Mouse (Mus musculus) kidney, embryonic 14.5 days (tissue): ENCODE data around the gene Kalrn. TPM values are rescaled to one million over a fixed set of nuclear protein-coding genes. Genes with fewer than 3 reads are reported as not detected.

Experiments used
- ATAC-seq: fragments of 200-750 bp; cut with Nextera tagmentation; 2 replicates; pipeline ENCODE4 v1.8.0; 2017; ENCODE audit warnings: moderate number of reproducible peaks, mild to moderate bottlenecking, moderate TSS enrichment, moderate library complexity; ENCODE audit not compliant: low FRiP score, low TSS enrichment
- H3K27ac ChIP-seq: fragments of 300-500 bp; sonication (generic); 2 replicates; pipeline ENCODE4 v1.5.1; 2014; ENCODE audit warnings: low read depth, mild to moderate bottlenecking, low read length, moderate library complexity, mixed read lengths
- H3K27me3 ChIP-seq: fragments of 300-500 bp; sonication (generic); 2 replicates; pipeline ENCODE4 v1.6.1; 2014; ENCODE audit warnings: mild to moderate bottlenecking, low read length; ENCODE audit not compliant: control insufficient read depth, insufficient read depth
- H3K36me3 ChIP-seq: fragments of 300-500 bp; sonication (generic); 2 replicates; pipeline ENCODE4 v1.6.1; 2014; ENCODE audit warnings: low read length, mixed read lengths; ENCODE audit not compliant: control insufficient read depth, insufficient read depth
- H3K4me1 ChIP-seq: fragments of 300-500 bp; sonication (generic); 2 replicates; pipeline ENCODE4 v1.6.1; 2014; ENCODE audit warnings: low read length, mixed read lengths; ENCODE audit not compliant: control insufficient read depth, insufficient read depth
- H3K4me2 ChIP-seq: fragments of 300-500 bp; sonication (generic); replicated peaks from 2 replicates; pipeline ENCODE4 v1.6.1; 2014; ENCODE audit warnings: low read depth, mild to moderate bottlenecking, low read length
- H3K4me3 ChIP-seq: fragments of 300-500 bp; sonication (generic); 2 replicates; pipeline ENCODE4 v1.5.1; 2014; ENCODE audit warnings: mild to moderate bottlenecking, low read length
- H3K9ac ChIP-seq: fragments of 300-500 bp; sonication (generic); 2 replicates; pipeline ENCODE4 v1.6.1; 2014; ENCODE audit warnings: low read depth, mild to moderate bottlenecking, low read length, moderate library complexity
- H3K9me3 ChIP-seq: fragments of 300-500 bp; sonication (generic); 2 replicates; pipeline ENCODE4 v1.6.1; 2016; ENCODE audit warnings: low read length; ENCODE audit not compliant: control insufficient read depth
- WGBS: fragments of 180-500 bp; shearing (Covaris S2); extraction: QIAGEN DNeasy Blood & Tissue Kit; methylation state at CpG from one replicate; pipeline ENCODE4 v1.1.7; 2014; 5-methylcytosine and 5-hydroxymethylcytosine counted together
- polyA plus RNA-seq: library from polyadenylated mRNA; unstranded; fragments of >200 nt; fragmentation: Nextera tagmentation; extraction: Ambion mirVana; gene quantifications from 2 replicates; pipeline ENCODE4 v1.2.1, GENCODE M21; 2014

Kalrn gene
- polyA plus RNA-seq, 1 experiment from 2014 or later, result 16.0 TPM

DNA sequence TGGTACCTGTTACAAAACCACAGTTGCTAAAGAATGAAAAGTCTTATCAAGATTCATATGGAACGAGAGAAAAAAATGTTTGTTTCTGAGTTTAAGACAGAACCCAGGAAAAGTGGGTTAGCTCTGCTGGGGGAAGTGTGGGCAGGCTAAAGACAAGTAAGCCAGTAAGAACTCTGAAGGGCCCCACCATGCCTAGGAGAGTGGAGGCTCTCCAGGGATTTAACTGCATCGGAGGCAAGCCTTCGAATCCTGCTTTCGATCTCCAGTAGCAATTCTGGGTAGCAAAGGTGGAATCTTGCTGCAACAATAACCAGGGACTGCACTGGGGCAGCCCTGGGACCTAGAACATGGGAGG is 526.3 kb downstream of the Kalrn start:
- Histone ChIP-seq H3K27me3 (no peaks in the 10 kb centered on the region), H3K9ac (no peak overlapping the region), H3K27ac (no peak overlapping the region), H3K4me1 (no peaks in the 10 kb centered on the region), H3K9me3 (no peaks in the 10 kb centered on the region), H3K4me2 (no peak overlapping the region), H3K4me3 (no peak overlapping the region), H3K36me3 (no peaks in the 10 kb centered on the region)
- no peak for ATAC-seq
- 88% methylated on average over 4 of the region's 4 CpGs for WGBS

DNA sequence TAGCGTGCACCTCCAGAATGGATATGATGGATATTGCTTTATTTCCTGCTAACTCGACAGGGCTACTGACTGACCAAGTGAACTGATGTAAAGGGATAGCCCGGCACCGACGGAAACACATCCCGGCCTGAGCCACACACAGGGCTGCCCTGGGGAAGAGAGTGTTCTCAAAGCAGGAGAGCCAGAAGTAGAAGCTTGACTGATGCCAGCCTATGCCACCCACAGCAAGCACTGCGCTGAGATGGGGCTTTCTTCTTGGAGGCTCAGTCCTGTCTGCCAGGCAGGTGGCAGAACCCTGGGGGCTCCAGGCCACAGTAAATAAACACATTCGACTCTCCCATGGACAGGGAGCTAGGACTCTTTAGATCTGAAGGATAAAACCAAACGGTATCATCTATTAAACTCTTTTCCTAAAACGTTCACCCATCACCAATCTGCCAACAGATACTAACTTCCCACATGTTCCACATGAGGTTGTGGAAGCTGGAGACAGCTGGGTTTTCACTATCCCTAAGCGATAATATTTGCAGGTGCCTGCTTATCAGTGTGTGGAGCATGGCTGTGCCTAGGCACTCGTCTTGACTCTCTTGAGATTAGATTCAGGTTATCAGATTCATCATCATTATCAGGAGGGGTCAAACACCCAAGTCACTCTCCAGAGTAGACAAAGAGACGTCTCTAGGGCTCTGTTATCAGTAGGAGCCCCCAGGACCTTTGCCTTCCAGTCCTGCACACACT is 526.9 kb downstream of the Kalrn start:
- H3K27ac ChIP-seq, result no peak overlapping the region
- no peaks in the 10 kb centered on the region for H3K27me3 ChIP-seq
- no peak overlapping the region for H3K4me2 ChIP-seq
- ATAC-seq, result no peak
- no peaks in the 10 kb centered on the region for H3K36me3 ChIP-seq
- H3K4me1 ChIP-seq, result no peaks in the 10 kb centered on the region
- H3K9me3 ChIP-seq, result no peaks in the 10 kb centered on the region
- 84% methylated on average over 13 of the region's 13 CpGs for WGBS
- H3K9ac ChIP-seq, result no peak overlapping the region
- H3K4me3 ChIP-seq, result no peak overlapping the region

DNA sequence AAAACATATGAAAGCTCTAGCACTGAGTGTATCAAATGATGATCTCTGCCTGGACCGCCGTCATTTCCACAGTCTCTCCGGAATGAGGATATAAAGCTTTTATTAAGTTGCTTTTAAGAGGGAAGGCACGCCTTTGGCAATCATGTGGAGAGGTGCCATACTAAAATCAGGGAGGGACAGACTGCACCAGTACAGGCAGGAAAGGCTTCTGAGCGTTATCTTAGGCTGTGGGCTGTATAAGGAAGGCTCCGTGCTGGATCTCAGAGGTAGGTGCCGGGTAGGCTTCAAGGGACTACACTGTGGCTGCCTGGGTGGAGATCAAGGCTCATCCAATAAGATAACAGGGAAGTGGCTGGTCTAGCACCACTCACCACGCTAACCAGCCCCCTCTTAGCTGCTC is 528.8 kb downstream of the Kalrn start:
- H3K9me3 ChIP-seq, result no peaks in the 10 kb centered on the region
- no peaks in the 10 kb centered on the region for H3K4me1 ChIP-seq
- WGBS, result 90% methylated on average over 8 of the region's 8 CpGs
- H3K9ac ChIP-seq, result no peak overlapping the region
- no peak overlapping the region for H3K4me3 ChIP-seq
- H3K36me3 ChIP-seq, result no peaks in the 10 kb centered on the region
- H3K4me2 ChIP-seq, result no peak overlapping the region
- no peaks in the 10 kb centered on the region for H3K27me3 ChIP-seq
- ATAC-seq, result no peak
- no peak overlapping the region for H3K27ac ChIP-seq

DNA sequence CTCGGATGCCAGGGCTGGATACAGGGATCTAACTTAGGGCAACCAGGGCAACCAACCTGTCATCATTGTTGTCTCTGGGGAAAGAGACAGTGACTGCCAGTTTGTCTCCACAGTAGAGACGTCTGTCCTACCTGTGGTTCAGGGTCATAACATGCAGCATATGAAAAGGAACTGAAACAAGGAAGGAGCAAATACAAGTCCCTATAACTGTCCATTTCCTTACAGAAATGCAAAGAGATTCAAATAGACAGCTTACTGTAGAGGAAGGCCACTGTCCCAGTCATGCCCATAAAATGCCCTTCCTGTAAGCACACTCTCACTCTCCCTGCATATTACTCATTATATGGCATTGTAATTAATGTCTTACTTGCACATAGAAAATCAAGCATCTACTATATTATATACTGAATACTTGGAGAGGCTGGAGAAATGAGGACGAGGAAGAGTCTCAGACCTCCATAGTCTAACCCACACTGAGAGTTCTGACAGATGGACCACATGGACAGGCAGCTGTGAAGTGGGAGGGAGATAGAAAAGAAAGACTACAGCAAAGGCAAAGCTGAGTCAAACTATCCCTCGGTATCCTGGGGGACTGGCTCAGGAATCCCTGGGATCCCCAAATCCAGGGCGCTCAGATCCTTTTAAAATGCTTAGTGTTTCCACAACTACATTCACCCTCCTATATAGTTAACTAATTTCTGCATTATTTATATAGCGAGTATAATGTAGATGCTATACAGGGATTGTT is 530.1 kb downstream of the Kalrn start:
- 91% methylated on average over 6 of the region's 6 CpGs for WGBS
- no peak for ATAC-seq
- peaks cover 9% of the 10 kb centered on the region for H3K36me3 ChIP-seq

DNA sequence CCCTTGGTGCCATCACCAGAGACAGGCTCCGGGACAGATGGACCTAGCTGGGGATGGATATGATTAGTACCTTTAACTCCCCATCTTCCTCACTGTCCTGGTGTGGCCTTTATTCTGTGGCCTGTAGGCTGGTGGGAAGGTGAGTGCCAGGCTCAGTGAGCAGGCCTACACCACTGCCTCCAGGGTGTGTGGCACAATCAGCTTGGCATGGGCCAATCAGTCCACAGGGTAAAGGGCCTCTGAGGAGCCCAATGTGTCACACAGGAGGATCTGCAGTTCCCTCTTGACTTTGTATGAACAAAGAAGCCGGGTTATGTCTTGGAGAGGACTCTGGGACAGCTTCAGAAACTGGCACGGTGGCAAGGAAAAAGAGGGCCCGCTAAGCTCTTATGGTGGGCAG is 530.7 kb downstream of the Kalrn start:
- Histone ChIP-seq H3K4me1 (no peaks in the 10 kb centered on the region), H3K4me3 (no peak overlapping the region), H3K27ac (no peak overlapping the region), H3K27me3 (no peaks in the 10 kb centered on the region), H3K4me2 (no peak overlapping the region), H3K36me3 (peaks cover 11% of the 10 kb centered on the region), H3K9ac (no peak overlapping the region), H3K9me3 (no peaks in the 10 kb centered on the region)
- WGBS, result 94% methylated on average over 4 of the region's 4 CpGs
- no peak for ATAC-seq

More for the DNA sequence above, 530.1 kb downstream of the Kalrn start:
- H3K4me3 ChIP-seq, result no peak overlapping the region
- H3K4me2 ChIP-seq, result no peak overlapping the region
- no peak overlapping the region for H3K27ac ChIP-seq
- H3K4me1 ChIP-seq, result no peaks in the 10 kb centered on the region
- H3K9me3 ChIP-seq, result no peaks in the 10 kb centered on the region
- no peaks in the 10 kb centered on the region for H3K27me3 ChIP-seq
- H3K9ac ChIP-seq, result no peak overlapping the region

DNA sequence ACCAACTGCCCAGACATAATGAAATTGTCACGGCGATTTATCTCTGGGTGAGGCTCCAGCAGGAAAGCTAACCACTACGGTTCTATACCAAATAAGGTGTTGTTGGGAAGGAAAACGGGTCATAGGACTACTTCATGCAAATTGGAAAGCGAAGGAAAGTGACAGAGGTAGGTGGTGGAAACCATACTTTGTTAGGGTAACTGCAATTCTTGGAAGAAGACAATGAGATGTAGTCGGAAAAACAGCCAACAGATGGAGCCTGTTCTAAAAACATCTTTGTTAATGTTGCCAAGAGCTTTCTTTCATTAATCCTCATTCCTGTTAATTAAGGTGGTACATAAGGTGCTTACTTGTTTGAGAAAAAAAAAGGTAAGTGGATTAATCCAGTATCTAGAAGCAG is 533.1 kb downstream of the Kalrn start:
- no peak for ATAC-seq
- no peak overlapping the region for H3K4me3 ChIP-seq
- 0 out of 2 replicates have a peak, but pooled peaks cover 1% of the 10 kb centered on the region for H3K4me1 ChIP-seq
- no peaks in the 10 kb centered on the region for H3K9me3 ChIP-seq
- no peaks in the 10 kb centered on the region for H3K27me3 ChIP-seq
- H3K9ac ChIP-seq, result no peak overlapping the region
- H3K36me3 ChIP-seq, result peaks cover 11% of the 10 kb centered on the region
- WGBS, result 82% methylated on average over 6 of the region's 6 CpGs
- no peak overlapping the region for H3K4me2 ChIP-seq
- no peak overlapping the region for H3K27ac ChIP-seq

DNA sequence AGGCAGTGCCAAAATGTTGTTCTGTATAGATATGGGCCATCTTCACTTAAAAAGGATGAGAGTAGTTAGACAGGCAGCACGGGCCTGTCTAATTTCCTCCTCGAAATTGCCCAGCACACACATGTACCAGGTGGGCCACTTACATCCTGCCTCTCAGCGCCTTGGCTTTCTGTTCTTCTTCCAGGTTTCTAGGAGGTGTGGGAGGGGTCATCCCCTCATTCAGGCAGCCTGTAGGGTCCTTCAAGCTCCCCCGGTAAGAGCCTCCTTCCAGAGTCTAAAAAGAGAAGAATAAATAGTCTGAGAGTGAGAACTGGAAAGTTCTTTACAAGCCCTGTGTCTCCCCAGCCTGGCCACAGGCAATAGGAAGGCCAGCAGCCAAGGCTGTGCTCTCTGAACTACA is 533.6 kb downstream of the Kalrn start:
- H3K4me3 ChIP-seq, result no peak overlapping the region
- H3K36me3 ChIP-seq, result peaks cover 11% of the 10 kb centered on the region
- no peak overlapping the region for H3K9ac ChIP-seq
- no peaks in the 10 kb centered on the region for H3K27me3 ChIP-seq
- H3K4me1 ChIP-seq, result peaks cover 7% of the 10 kb centered on the region; the same call in 1 of the 2 replicates
- ATAC-seq, result no peak
- no peak overlapping the region for H3K4me2 ChIP-seq
- no peaks in the 10 kb centered on the region for H3K9me3 ChIP-seq
- 79% methylated on average over 4 of the region's 4 CpGs for WGBS
- no peak overlapping the region for H3K27ac ChIP-seq

DNA sequence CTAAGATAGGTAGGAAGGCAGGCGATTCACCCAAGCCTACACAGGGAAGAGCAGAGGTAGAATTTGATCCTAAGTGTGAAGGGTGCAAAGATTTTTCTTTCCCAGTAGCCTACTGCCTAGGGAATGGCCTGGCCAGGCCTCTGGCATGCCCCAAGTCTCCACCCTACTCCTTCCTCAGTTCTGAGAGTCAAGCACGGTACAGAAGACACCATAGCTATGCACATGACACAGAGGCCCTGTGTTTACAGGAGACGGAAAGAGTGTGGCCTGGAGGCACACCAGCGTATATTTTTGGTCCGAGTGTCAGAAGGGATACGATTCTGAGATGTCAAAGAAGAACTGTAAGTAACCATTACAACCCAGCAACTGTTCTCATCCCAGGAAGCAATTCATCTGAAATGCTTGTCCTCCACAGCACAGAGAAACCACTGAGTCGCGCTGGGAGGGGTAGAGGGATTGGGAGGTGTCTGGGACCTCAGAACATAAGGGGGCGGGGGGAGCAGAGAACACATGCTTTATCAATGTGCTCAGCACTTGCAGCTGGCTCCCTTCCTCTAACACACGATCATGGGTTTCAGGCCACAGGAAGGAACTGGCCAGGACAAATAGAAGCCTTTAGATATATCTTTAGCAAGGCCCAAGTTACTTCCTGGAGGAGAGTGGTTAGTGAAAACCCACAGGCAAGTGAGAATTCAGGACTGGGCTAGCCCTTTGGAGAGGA is 536.8 kb downstream of the Kalrn start:
- no peak overlapping the region for H3K27ac ChIP-seq
- no peak for ATAC-seq
- H3K36me3 ChIP-seq, result peaks cover 11% of the 10 kb centered on the region
- H3K4me1 ChIP-seq, result peaks cover 8% of the 10 kb centered on the region; the same call in 1 of the 2 replicates
- H3K4me3 ChIP-seq, result no peak overlapping the region
- H3K9ac ChIP-seq, result no peak overlapping the region
- H3K9me3 ChIP-seq, result no peaks in the 10 kb centered on the region
- WGBS, result 72% methylated on average over 10 of the region's 10 CpGs
- H3K4me2 ChIP-seq, result no peak overlapping the region
- no peaks in the 10 kb centered on the region for H3K27me3 ChIP-seq

DNA sequence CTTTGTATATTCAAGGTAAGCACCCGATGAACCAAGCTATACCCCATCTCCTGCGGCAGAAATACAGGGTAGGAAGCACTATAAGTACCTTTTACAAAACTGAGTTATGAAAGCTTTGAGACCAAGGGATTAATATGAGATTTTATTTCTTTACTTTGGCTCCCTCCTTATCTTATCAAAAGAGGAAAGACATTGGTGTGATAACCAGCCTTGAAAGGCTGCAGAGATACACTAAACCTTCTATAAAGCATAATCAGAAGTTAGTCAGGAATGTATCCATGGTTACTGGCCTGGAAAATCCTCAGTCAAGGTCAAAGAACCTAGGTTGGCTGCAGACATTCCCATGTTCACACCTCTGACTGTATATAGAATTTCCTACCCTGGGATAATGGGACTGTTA is 537.6 kb downstream of the Kalrn start:
- 82% methylated on average over 2 of the region's 2 CpGs for WGBS
- H3K36me3 ChIP-seq, result peaks cover 11% of the 10 kb centered on the region

More for the DNA sequence above, 537.6 kb downstream of the Kalrn start:
- H3K9ac ChIP-seq, result no peak overlapping the region
- H3K9me3 ChIP-seq, result no peaks in the 10 kb centered on the region
- H3K27me3 ChIP-seq, result no peaks in the 10 kb centered on the region
- H3K4me2 ChIP-seq, result no peak overlapping the region
- no peak overlapping the region for H3K4me3 ChIP-seq
- no peak overlapping the region for H3K27ac ChIP-seq
- peaks cover 8% of the 10 kb centered on the region; the same call in 1 of the 2 replicates for H3K4me1 ChIP-seq
- ATAC-seq, result no peak
